Mouse (Mus musculus) megakaryocyte, embryonic 14.5 days (primary cell): Measurements from ENCODE around the gene Herpud1.

Source experiments
- FLI1 ChIP-seq: IDR thresholded peaks from 2 replicates; pipeline ENCODE4 v1.6.1; 2012; ENCODE audit warnings: low read length, inconsistent platforms, mixed read lengths
- GATA1 ChIP-seq: IDR thresholded peaks from 3 replicates; pipeline ENCODE4 v1.6.1; 2012; ENCODE audit warnings: mixed read lengths, low read length, inconsistent platforms, borderline replicate concordance

- no peak for TF ChIP-seq GATA1
- no peak for TF ChIP-seq FLI1
Observed at GRCm38 (mm10) chr8:94385506-94386213, 578 bp upstream of the Herpud1 start.
